Mouse (Mus musculus): Measurements from ENCODE around the gene Gm28870.
"Not testable (repeated sequence)": the region's sequence is repeated elsewhere in the genome, so short reads cannot be mapped to it uniquely, and the experiment has no call there.

Gm28870 gene

DNA sequence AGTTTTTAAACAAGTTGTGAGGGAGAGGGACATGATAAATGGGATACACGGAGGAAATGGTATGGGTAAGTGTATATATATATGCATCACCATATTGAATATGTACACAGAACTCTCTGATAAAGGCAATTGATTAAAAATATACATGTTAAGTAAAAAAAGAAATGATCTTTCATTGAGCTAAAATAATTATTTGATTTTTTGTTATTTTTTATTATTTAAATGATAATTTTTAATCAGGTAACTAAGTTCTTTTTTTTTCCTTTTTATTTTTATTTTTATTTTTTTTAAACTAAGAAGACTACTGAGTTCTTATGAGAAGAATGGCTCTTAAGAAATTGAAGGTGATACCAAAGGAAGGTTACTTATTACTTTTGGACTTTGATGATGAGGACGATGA lies at the start of gene Gm28870:
Gene Gm28870, plus strand, starts transcription at position 301 of the 400 bp plus-strand sequence.
- DNase-seq (ENCODE audit: low spot score), result not testable (repeated sequence)
